Mouse (Mus musculus) lung, embryonic 14.5 days (tissue): ENCODE measurements around the gene Cfp. TPM values are rescaled to one million over a fixed set of nuclear protein-coding genes. Genes with fewer than 3 reads are reported as not detected.

ENCODE experiments used
- ATAC-seq: fragments of 200-750 bp; cut with Nextera tagmentation; 2 replicates; pipeline ENCODE4 v1.8.0; 2017; ENCODE audit warnings: mild to moderate bottlenecking, moderate TSS enrichment, moderate library complexity; ENCODE audit not compliant: insufficient read depth
- DNase-seq: peaks from one replicate; pipeline ENCODE4 v3.0.0-alpha.2; 2015
- H3K27ac ChIP-seq: fragments of 300-500 bp; sonication (generic); 2 replicates; pipeline ENCODE4 v1.5.1; 2014; ENCODE audit warnings: low read depth, mild to moderate bottlenecking, moderate library complexity
- H3K27me3 ChIP-seq: fragments of 300-500 bp; sonication (generic); 2 replicates; pipeline ENCODE4 v1.6.1; 2014; ENCODE audit warnings: low read length, control low read depth; ENCODE audit not compliant: insufficient read depth
- H3K36me3 ChIP-seq: fragments of 300-500 bp; sonication (generic); 2 replicates; pipeline ENCODE4 v1.6.1; 2014; ENCODE audit warnings: control low read depth; ENCODE audit not compliant: insufficient read depth
- H3K4me1 ChIP-seq: fragments of 300-500 bp; sonication (generic); 2 replicates; pipeline ENCODE4 v1.6.1; 2014; ENCODE audit warnings: antibody characterized with exemption, control low read depth; ENCODE audit not compliant: insufficient read depth
- H3K4me2 ChIP-seq: fragments of 300-500 bp; sonication (generic); 2 replicates; pipeline ENCODE4 v1.6.1; 2014; ENCODE audit warnings: mild to moderate bottlenecking
- H3K4me3 ChIP-seq: fragments of 300-500 bp; sonication (generic); 2 replicates; pipeline ENCODE4 v1.5.1; 2014; ENCODE audit warnings: low read depth, low read length
- H3K9ac ChIP-seq: fragments of 300-500 bp; sonication (generic); 2 replicates; pipeline ENCODE4 v1.6.1; 2014
- H3K9me3 ChIP-seq: fragments of 300-500 bp; sonication (generic); 2 replicates; pipeline ENCODE4 v1.6.1; 2016; ENCODE audit warnings: low read depth, low read length, control low read depth
- CTCF ChIP-seq: IDR thresholded peaks from 2 replicates; pipeline ENCODE4 v1.5.1; 2016; ENCODE audit warnings: antibody characterized with exemption, low read depth
- WGBS: fragments of 180-500 bp; shearing (Covaris S2); extraction: QIAGEN DNeasy Blood & Tissue Kit; methylation state at CpG from one replicate; pipeline ENCODE4 v1.1.7; 2014; 5-methylcytosine and 5-hydroxymethylcytosine counted together
- polyA plus RNA-seq: library from polyadenylated mRNA; unstranded; fragments of >200 nt; fragmentation: Nextera tagmentation; extraction: Ambion mirVana; gene quantifications from 2 replicates; pipeline ENCODE4 v1.2.1, GENCODE M21; 2014

Gene Cfp
- 5.6 and 6.0 TPM in 2 replicates for polyA plus RNA-seq

DNA sequence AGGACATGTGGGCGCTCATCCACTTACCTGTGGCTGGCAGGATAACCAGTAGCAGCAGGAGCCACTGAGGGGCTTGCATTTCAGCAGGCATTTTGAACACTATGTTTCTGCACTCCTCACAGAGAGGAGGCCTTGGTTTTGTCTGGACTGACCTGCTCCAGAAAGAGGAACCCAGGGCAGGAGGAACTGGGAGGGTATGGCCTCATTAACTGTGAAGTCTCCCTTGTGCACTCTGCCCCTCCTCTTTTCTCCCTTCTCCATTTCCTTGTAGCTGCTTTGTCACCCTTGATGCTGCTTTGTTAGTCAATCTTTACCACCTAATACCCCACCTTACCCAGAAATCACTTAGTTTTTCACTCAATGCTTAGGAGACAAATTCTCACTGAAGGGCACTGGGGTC lies at the start of gene Cfp:
Gene Cfp, minus strand, starts transcription at position 192 of the 400 bp plus-strand sequence.
- H3K4me2 ChIP-seq, result no peak within 1 kb of the TSS
- no peak within 1 kb of the TSS for H3K9ac ChIP-seq
- WGBS, result 73% methylated on average over 1 of the region's 1 CpGs
- no peak within 1 kb of the TSS for H3K4me3 ChIP-seq
- no peaks in the 10 kb centered on the region for H3K4me1 ChIP-seq
- H3K36me3 ChIP-seq, result peaks cover 17% of the 10 kb centered on the region; the same call in 1 of the 2 replicates
- no peak for TF ChIP-seq CTCF
- ATAC-seq (no peak), DNase-seq (no peak)
- H3K27me3 ChIP-seq, result no peaks in the 10 kb centered on the region
- no peak within 1 kb of the TSS for H3K27ac ChIP-seq
- H3K9me3 ChIP-seq, result no peaks in the 10 kb centered on the region

DNA sequence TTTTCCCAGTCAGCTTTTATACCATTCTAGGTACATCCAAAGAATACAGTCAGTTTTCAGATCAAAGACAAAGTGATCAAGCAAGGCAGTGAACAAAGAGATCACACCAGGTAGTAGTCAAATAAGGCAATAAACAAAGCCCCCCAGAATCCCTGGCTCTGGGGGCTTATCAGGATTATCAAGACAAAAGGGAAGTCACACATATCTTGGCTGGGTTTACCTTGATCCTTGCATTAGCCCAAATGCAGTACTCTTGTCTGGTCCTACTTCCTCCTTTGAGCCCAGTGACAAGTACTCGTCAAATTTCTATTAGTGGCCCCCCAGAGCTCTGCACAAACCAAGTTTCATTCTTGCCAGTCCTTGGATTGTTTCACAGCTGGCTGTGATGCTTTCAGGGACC lies 49.5 kb upstream of the Cfp start:
- ATAC-seq (no peak), DNase-seq (no peak)
- no peak overlapping the region for H3K9ac ChIP-seq
- H3K4me3 ChIP-seq, result no peak overlapping the region
- WGBS, result 58% methylated on average over 1 of the region's 1 CpGs
- H3K27ac ChIP-seq, result no peak overlapping the region
- H3K4me1 ChIP-seq, result no peaks in the 10 kb centered on the region
- no peak for TF ChIP-seq CTCF
- no peak overlapping the region for H3K4me2 ChIP-seq
- no peaks in the 10 kb centered on the region for H3K9me3 ChIP-seq
- no peaks in the 10 kb centered on the region for H3K27me3 ChIP-seq
- no peaks in the 10 kb centered on the region for H3K36me3 ChIP-seq

DNA sequence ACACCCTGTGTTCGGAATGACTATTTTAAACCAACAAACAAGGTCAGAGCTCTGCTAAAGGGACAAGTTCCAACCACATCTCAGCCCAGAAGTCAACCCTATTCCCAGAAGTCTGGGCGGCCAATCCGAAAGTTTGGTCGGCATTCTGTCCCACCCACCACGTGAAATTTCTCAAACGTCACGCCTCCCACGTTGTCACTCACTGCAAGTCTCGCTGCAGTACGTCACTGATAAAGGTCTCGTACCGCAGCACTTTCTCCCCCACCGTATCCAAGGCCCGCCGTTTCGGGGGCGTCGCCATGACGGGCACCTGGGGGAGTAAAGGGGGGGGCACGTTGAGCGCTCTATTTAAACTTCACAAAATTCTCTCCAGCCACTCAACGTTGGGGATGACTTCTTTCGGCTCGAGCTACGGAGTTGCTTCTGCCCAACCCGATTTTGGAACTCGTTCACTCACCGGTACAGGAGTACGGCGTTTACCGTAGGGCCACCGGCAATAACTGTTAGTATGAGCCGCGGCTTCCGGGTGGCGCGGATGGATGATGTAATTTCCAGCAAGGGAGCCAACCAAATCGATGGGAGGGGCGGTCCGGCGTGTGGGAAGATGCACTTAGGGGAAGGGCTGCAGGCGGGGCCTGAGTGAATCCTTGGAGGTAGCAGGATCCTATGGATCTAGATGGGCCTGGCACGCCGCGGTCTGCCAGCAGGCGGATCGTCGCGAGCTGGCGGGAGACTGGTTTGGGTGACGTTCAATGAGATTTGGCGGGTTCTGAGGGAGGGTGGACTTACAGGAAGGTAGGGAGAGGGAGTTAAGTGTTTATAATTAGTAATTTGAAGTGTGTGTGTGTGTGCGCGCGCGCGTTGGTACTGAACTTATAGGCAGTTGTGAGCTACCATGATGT lies 30.4 kb upstream of the Cfp start, which contains the start of gene Uxt:
Gene Uxt, minus strand, starts transcription at position 541 of the 902 bp plus-strand sequence.
- peak; percentile 54 for TF ChIP-seq CTCF
- peak within 1 kb of the TSS; percentile 38; the same call in 1 of the 2 replicates for H3K9ac ChIP-seq
- no peaks in the 10 kb centered on the region for H3K4me1 ChIP-seq
- H3K9me3 ChIP-seq, result no peaks in the 10 kb centered on the region
- 8% methylated on average over 57 of the region's 57 CpGs for WGBS
- peak within 1 kb of the TSS; percentile 57 for H3K4me2 ChIP-seq
- no peaks in the 10 kb centered on the region for H3K36me3 ChIP-seq
- peak within 1 kb of the TSS; percentile 47 for H3K4me3 ChIP-seq
- H3K27ac ChIP-seq, result peak within 1 kb of the TSS; percentile 80
- no peaks in the 10 kb centered on the region for H3K27me3 ChIP-seq
- ATAC-seq, result peak; percentile 99
- peak; percentile 93 for DNase-seq

DNA sequence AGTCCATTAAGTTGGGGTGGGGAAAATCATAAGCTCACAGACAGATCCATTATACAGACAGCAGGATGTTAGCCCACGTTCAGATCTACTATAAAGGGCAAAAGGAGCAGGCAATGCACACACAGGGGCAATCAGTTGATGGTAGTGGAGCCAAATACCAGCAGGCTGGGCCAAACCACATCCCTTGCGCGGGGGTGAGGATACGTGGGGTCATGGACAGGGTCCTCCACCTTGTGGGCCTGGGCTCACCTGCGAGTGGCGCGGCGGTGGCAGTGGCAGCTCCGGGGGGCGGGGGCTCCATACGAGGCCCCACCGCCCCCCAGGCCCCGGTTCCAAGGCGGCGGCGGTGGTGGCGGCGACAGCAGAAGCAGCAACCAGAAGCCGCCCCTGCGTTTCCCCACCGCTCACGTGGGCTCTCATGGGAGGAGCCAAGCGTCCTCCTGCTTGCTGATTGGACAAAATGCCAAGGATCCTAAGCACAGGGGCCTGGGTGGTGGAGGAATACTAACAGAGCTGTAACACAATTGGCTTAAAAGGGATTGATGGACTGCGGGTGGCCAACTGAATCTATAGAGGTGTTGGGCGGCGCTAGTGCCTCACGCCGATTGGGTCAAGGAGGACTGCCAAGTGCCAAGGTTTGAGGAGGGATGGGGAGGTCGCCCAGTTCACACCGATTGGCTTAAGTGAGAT lies 19.0 kb upstream of the Cfp start, which contains the start of gene Elk1:
Gene Elk1, minus strand, starts transcription at position 418 of the 690 bp plus-strand sequence.
- Histone ChIP-seq H3K4me1 (no peaks in the 10 kb centered on the region), H3K4me2 (peak within 1 kb of the TSS; percentile 57), H3K4me3 (peak within 1 kb of the TSS; percentile 57), H3K27ac (peak within 1 kb of the TSS; percentile 46; the same call in 1 of the 2 replicates), H3K9ac (peak within 1 kb of the TSS; percentile 59), H3K36me3 (no peaks in the 10 kb centered on the region), H3K9me3 (no peaks in the 10 kb centered on the region), H3K27me3 (no peaks in the 10 kb centered on the region)
- no peak for TF ChIP-seq CTCF
- WGBS, result 7% methylated on average over 30 of the region's 30 CpGs
- peak; percentile 98 for ATAC-seq
- DNase-seq, result peak; percentile 92

DNA sequence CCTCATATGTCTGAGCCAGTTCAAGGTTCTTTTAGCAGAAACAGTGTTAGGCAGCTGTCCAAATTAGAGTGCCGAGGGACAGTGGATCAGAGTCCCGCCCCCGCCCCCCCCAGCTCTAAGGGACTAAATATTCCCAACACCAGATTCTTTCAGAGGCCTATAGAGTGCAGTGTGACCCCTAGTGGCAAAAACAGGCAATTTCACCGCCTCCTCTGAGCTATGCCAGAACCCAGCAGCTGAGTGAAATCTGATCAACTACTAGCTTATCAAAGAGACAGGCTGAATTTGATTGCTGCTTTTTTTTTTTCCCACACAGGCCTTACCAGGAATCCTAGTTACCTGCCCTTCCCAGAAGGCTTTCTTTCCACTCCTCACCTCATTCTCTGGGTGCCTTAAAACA lies 14.7 kb upstream of the Cfp start:
- Histone ChIP-seq H3K27ac (no peak overlapping the region), H3K4me2 (no peak overlapping the region), H3K36me3 (no peaks in the 10 kb centered on the region), H3K9me3 (no peaks in the 10 kb centered on the region), H3K4me1 (no peaks in the 10 kb centered on the region), H3K4me3 (no peak overlapping the region), H3K27me3 (no peaks in the 10 kb centered on the region), H3K9ac (no peak overlapping the region)
- 3% methylated on average over 4 of the region's 4 CpGs for WGBS
- peak; percentile 57 for TF ChIP-seq CTCF
- ATAC-seq (no peak), DNase-seq (peak; percentile 75)

DNA sequence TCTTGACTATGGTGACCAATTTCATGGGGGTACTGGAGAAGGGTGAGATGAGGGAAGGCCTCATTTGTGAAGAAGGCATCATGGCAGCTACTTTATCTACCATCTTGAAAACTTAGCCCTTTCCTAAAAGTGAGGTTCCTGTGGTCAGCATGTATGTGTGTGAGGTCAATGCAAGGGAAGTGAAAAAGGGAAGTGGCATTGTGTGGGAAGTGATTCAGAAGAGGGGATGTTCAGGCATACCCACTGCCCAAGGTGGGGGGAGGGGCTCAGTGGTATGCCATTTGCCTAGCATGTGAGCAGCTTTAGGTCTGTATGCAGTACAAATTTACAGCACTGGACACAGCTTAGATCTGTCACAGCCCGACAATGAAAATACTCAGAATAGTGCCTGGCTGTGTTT lies 608 bp upstream of the Cfp start:
- 91% methylated on average over 1 of the region's 1 CpGs for WGBS
- peaks cover 15% of the 10 kb centered on the region; the same call in 1 of the 2 replicates for H3K36me3 ChIP-seq
- TF ChIP-seq CTCF, result no peak
- no peak overlapping the region for H3K27ac ChIP-seq
- H3K4me2 ChIP-seq, result no peak overlapping the region
- no peak for DNase-seq
- H3K9me3 ChIP-seq, result no peaks in the 10 kb centered on the region
- H3K9ac ChIP-seq, result no peak overlapping the region
- no peaks in the 10 kb centered on the region for H3K27me3 ChIP-seq
- no peaks in the 10 kb centered on the region for H3K4me1 ChIP-seq
- ATAC-seq, result no peak
- H3K4me3 ChIP-seq, result no peak overlapping the region

DNA sequence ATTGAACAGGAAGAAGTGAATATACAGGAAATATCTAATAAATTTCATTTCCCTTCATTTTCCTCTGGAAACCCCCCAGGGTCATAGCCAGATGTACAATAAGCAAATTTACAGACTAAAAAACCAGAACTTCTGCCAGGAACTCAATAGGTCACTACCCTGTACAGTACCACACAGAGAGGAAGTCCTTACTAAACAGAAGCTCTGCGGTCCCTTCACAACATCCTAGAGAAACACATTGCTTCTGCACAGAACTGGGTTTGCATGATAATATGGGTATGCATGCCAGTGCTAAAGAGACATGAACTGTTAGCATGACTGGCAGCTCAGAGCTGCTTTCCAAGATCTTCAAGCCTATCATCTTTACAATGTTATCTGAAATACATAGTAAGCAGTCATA lies 1.5 kb downstream of the Cfp start:
- Histone ChIP-seq H3K4me1 (no peaks in the 10 kb centered on the region), H3K36me3 (peaks cover 14% of the 10 kb centered on the region; the same call in 1 of the 2 replicates), H3K4me3 (no peak overlapping the region), H3K27me3 (no peaks in the 10 kb centered on the region), H3K27ac (no peak overlapping the region), H3K4me2 (no peak overlapping the region), H3K9me3 (no peaks in the 10 kb centered on the region), H3K9ac (no peak overlapping the region)
- TF ChIP-seq CTCF, result no peak
- DNase-seq (no peak), ATAC-seq (no peak)
- 88% methylated on average over 1 of the region's 1 CpGs for WGBS
